Mouse (Mus musculus): Measurements from ENCODE around the gene Cyp4a12a.
A peak's percentile ranks its signal among the peaks of the same experiment; 100 is the strongest.
"Not testable (repeated sequence)": the region's sequence is repeated elsewhere in the genome, so short reads cannot be mapped to it uniquely, and the experiment has no call there.

Cyp4a12a gene

GRCm38 (mm10) chr4:115298746-115299145 lies at the start of gene Cyp4a12a:
TSS of gene Cyp4a12a (plus strand) at chr4:115299046.
- not testable (repeated sequence) for DNase-seq (ENCODE audit: inconsistent ontology term)

GRCm38 (mm10) chr4:115264687-115265569 lies 33.9 kb upstream of the Cyp4a12a start:
- DNase-seq (ENCODE audit: inconsistent ontology term) = not testable (repeated sequence)

GRCm38 (mm10) chr4:115278215-115278982 lies 20.4 kb upstream of the Cyp4a12a start:
- not testable (repeated sequence) for DNase-seq (ENCODE audit: inconsistent ontology term)

GRCm38 (mm10) chr4:115280342-115280741 lies 18.5 kb upstream of the Cyp4a12a start:
- DNase-seq (ENCODE audit: inconsistent ontology term) = no peak

- peak; percentile 13 for DNase-seq (ENCODE audit: inconsistent ontology term)
These were observed 18.1 kb upstream of the Cyp4a12a start for GRCm38 (mm10) chr4:115280779-115281178.

- DNase-seq (ENCODE audit: inconsistent ontology term) = peak; percentile 24
These were observed 17.5 kb upstream of the Cyp4a12a start for GRCm38 (mm10) chr4:115281231-115281767.

GRCm38 (mm10) chr4:115325722-115326121 lies 26.9 kb downstream of the Cyp4a12a start:
- not testable (repeated sequence) for DNase-seq (ENCODE audit: inconsistent ontology term)

GRCm38 (mm10) chr4:115365624-115366023 lies 66.8 kb downstream of the Cyp4a12a start:
- not testable (repeated sequence) for DNase-seq (ENCODE audit: inconsistent ontology term)

- DNase-seq (ENCODE audit: inconsistent ontology term) = not testable (repeated sequence)
These were observed 69.2 kb downstream of the Cyp4a12a start for GRCm38 (mm10) chr4:115368067-115368466.

Data from Muller cell, postnatal 12 days (primary cell).